Mouse (Mus musculus): ENCODE measurements around the gene Mfap5. TPM values are rescaled to one million over a fixed set of nuclear protein-coding genes. Genes with fewer than 3 reads are reported as not detected.
"Not testable (repeated sequence)": the region's sequence is repeated elsewhere in the genome, so short reads cannot be mapped to it uniquely, and the experiment has no call there.

Mfap5 gene
- polyA plus RNA-seq, 1 experiment from 2014 or later, result 0.75 TPM

- no peaks in the 10 kb centered on the region for H3K27me3 ChIP-seq (ENCODE audit: control insufficient read depth, insufficient read depth, low read length)
- no peaks in the 10 kb centered on the region for H3K4me1 ChIP-seq (ENCODE audit: control insufficient read depth, insufficient read depth, low read length)
- WGBS, result 64% methylated on average over 12 of the region's 12 CpGs
- H3K36me3 ChIP-seq (ENCODE audit: control insufficient read depth, insufficient read depth, low read length), result no peaks in the 10 kb centered on the region
- ATAC-seq (ENCODE audit: low FRiP score) (no peak), DNase-seq (ENCODE audit: low spot score, missing footprints) (no peak)
- no peak overlapping the region for H3K9ac ChIP-seq (ENCODE audit: low read length)
- no peaks in the 10 kb centered on the region for H3K9me3 ChIP-seq (ENCODE audit: control insufficient read depth, low read length)
- H3K4me2 ChIP-seq, result no peak overlapping the region
- H3K4me3 ChIP-seq (ENCODE audit: low read depth, low read length), result no peak overlapping the region
- no peak overlapping the region for H3K27ac ChIP-seq (ENCODE audit: low read depth, low read length)
These were observed 22.0 kb downstream of the Mfap5 start for GRCm38 (mm10) chr6:122527596-122527995.

- no peak overlapping the region for H3K4me3 ChIP-seq (ENCODE audit: low read depth, low read length)
- WGBS, result 87% methylated on average over 11 of the region's 11 CpGs
- H3K4me2 ChIP-seq, result no peak overlapping the region
- no peaks in the 10 kb centered on the region for H3K27me3 ChIP-seq (ENCODE audit: control insufficient read depth, insufficient read depth, low read length)
- ATAC-seq (ENCODE audit: low FRiP score), result no peak
- H3K9ac ChIP-seq (ENCODE audit: low read length), result no peak overlapping the region
- peaks cover 2% of the 10 kb centered on the region; the same call in 1 of the 2 replicates for H3K4me1 ChIP-seq (ENCODE audit: control insufficient read depth, insufficient read depth, low read length)
- no peaks in the 10 kb centered on the region for H3K9me3 ChIP-seq (ENCODE audit: control insufficient read depth, low read length)
- H3K27ac ChIP-seq (ENCODE audit: low read depth, low read length), result no peak overlapping the region
- no peak for DNase-seq (ENCODE audit: low spot score, missing footprints)
- H3K36me3 ChIP-seq (ENCODE audit: control insufficient read depth, insufficient read depth, low read length), result no peaks in the 10 kb centered on the region
These were observed 22.5 kb downstream of the Mfap5 start for GRCm38 (mm10) chr6:122528136-122528535.

DNA sequence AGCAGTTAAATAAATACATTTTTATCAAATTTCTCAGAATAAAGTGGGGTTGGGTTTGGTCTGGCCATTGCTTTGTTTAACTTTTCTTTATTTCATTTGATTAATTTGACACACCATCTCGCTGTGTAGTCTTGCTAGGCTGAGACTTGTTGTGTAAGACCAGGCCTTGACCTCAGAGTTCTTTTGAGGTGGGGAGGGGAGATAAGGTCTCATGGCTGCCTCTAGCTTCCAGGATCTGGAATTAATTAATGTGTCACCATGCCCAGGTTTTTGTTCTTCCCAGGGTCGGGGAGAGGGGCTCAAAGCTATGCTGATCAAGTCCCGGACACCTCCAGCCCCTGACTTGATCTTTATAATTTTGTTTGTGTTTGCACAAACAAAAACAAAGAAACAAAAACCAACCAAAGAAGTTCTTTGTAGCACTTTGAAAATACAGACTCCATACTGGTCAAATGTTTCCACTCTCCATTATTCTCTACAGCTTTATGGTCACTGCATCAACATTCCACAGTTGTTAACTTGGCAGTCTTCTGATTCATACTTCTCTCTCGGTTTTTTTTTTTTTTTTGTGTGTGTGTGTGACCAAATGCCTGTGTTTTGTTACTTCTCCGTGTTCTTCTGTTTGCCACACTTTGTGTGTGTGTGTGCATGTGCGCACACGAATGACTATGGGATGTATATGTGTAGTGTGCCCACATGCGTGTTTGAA lies 26.0 kb downstream of the Mfap5 start:
- ATAC-seq (ENCODE audit: low FRiP score), result no peak
- Histone ChIP-seq H3K36me3 (ENCODE audit: control insufficient read depth, insufficient read depth, low read length) (no peaks in the 10 kb centered on the region), H3K4me3 (ENCODE audit: low read depth, low read length) (no peak overlapping the region), H3K27me3 (ENCODE audit: control insufficient read depth, insufficient read depth, low read length) (no peaks in the 10 kb centered on the region), H3K9me3 (ENCODE audit: control insufficient read depth, low read length) (no peaks in the 10 kb centered on the region), H3K4me1 (ENCODE audit: control insufficient read depth, insufficient read depth, low read length) (peaks cover 2% of the 10 kb centered on the region; the same call in 1 of the 2 replicates), H3K4me2 (no peak overlapping the region), H3K27ac (ENCODE audit: low read depth, low read length) (no peak overlapping the region), H3K9ac (ENCODE audit: low read length) (no peak overlapping the region)
- WGBS, result 75% methylated on average over 8 of the region's 8 CpGs
- no peak for DNase-seq (ENCODE audit: low spot score, missing footprints)

GRCm38 (mm10) chr6:122532883-122533302 lies 27.2 kb downstream of the Mfap5 start:
- H3K4me3 ChIP-seq (ENCODE audit: low read depth, low read length), result no peak overlapping the region
- H3K36me3 ChIP-seq (ENCODE audit: control insufficient read depth, insufficient read depth, low read length), result no peaks in the 10 kb centered on the region
- H3K4me1 ChIP-seq (ENCODE audit: control insufficient read depth, insufficient read depth, low read length), result peaks cover 2% of the 10 kb centered on the region; the same call in 1 of the 2 replicates
- H3K9ac ChIP-seq (ENCODE audit: low read length), result peak overlapping the region; percentile 40; the same call in 1 of the 2 replicates
- peak; percentile 76 for ATAC-seq (ENCODE audit: low FRiP score)
- H3K9me3 ChIP-seq (ENCODE audit: control insufficient read depth, low read length), result no peaks in the 10 kb centered on the region
- H3K4me2 ChIP-seq, result peak overlapping the region; percentile 29
- DNase-seq (ENCODE audit: low spot score, missing footprints), result no peak
- no peak overlapping the region for H3K27ac ChIP-seq (ENCODE audit: low read depth, low read length)
- WGBS, result 18% methylated on average over 4 of the region's 4 CpGs
- H3K27me3 ChIP-seq (ENCODE audit: control insufficient read depth, insufficient read depth, low read length), result no peaks in the 10 kb centered on the region

DNA sequence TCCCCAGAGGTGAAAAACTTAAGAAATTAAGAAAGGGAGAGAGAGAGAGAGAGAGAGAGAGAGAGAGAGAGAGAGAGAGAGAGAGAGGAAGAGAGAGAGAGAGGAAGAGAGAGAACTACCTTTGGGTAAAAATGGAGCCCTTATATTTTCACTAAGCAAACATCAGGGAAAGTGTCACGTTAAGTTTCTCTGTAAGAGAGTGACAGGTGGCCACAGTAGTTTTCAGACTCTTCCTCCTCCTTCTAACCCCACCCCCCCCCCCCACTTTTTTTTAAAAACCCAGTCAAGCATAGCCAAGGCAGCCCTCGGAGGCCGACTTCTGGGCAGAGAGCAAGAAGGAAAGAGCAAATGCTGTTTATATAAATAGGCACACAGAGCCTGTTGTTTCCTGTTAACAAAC lies 28.4 kb downstream of the Mfap5 start:
- WGBS, result 26% methylated on average over 3 of the region's 3 CpGs
- Histone ChIP-seq H3K36me3 (ENCODE audit: control insufficient read depth, insufficient read depth, low read length) (no peaks in the 10 kb centered on the region), H3K4me3 (ENCODE audit: low read depth, low read length) (no peak overlapping the region), H3K9me3 (ENCODE audit: control insufficient read depth, low read length) (no peaks in the 10 kb centered on the region), H3K27me3 (ENCODE audit: control insufficient read depth, insufficient read depth, low read length) (no peaks in the 10 kb centered on the region), H3K4me2 (no peak overlapping the region), H3K4me1 (ENCODE audit: control insufficient read depth, insufficient read depth, low read length) (peaks cover 2% of the 10 kb centered on the region; the same call in 1 of the 2 replicates), H3K27ac (ENCODE audit: low read depth, low read length) (no peak overlapping the region), H3K9ac (ENCODE audit: low read length) (no peak overlapping the region)
- ATAC-seq (ENCODE audit: low FRiP score) (no peak), DNase-seq (ENCODE audit: low spot score, missing footprints) (no peak)

DNA sequence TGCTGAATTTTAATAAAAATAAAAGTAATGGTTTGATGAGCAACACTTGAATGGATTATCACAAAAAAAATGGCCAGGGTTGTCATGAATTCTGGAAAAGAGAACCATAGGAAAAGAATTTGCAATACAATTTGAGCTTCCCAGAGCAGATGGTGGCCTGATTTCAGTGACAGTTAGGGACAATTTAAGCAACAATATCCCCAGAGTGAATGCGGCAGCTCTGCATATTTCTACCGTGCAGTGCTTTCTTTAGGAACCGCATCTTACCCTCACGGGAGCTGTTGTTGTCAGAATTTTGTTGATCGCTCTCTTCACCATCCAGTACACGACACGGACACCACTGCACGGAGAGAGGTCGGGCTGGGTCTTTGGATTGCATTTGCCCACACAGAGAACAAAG lies 33.9 kb downstream of the Mfap5 start:
- 90% methylated on average over 9 of the region's 9 CpGs for WGBS
- no peaks in the 10 kb centered on the region for H3K4me1 ChIP-seq (ENCODE audit: control insufficient read depth, insufficient read depth, low read length)
- no peak for DNase-seq (ENCODE audit: low spot score, missing footprints)

GRCm38 (mm10) chr6:122542459-122542858 lies 36.8 kb downstream of the Mfap5 start:
- WGBS, result 78% methylated on average over 5 of the region's 5 CpGs
- not testable (repeated sequence) for H3K9ac ChIP-seq (ENCODE audit: low read length)

More for the DNA sequence above, 33.9 kb downstream of the Mfap5 start:
- Histone ChIP-seq H3K36me3 (ENCODE audit: control insufficient read depth, insufficient read depth, low read length) (no peaks in the 10 kb centered on the region), H3K9ac (ENCODE audit: low read length) (no peak overlapping the region), H3K27ac (ENCODE audit: low read depth, low read length) (no peak overlapping the region), H3K4me2 (no peak overlapping the region), H3K4me3 (ENCODE audit: low read depth, low read length) (no peak overlapping the region), H3K9me3 (ENCODE audit: control insufficient read depth, low read length) (no peaks in the 10 kb centered on the region), H3K27me3 (ENCODE audit: control insufficient read depth, insufficient read depth, low read length) (no peaks in the 10 kb centered on the region)
- no peak for ATAC-seq (ENCODE audit: low FRiP score)

DNA sequence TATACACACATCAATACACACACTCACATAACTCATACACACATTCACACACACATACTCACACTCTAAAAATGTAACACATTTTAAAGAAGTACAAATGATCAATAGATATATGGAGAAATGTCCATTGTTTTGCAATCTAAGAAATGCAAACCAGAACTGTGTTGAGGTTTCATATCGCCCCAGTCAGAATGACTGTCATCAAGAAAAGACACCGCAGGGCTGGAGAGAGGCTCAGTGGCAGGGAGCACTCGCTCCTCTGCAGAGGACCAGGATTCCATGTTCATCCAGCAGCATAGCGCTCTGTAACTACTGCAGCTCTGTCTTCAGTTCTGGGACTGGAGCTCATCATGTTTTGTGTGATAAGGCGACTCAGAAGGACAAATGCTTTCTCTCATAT lies 37.9 kb downstream of the Mfap5 start:
- DNase-seq (ENCODE audit: low spot score, missing footprints) (peak; percentile 39), ATAC-seq (ENCODE audit: low FRiP score) (no peak)
- Histone ChIP-seq H3K4me3 (ENCODE audit: low read depth, low read length) (no peak overlapping the region), H3K27ac (ENCODE audit: low read depth, low read length) (no peak overlapping the region), H3K27me3 (ENCODE audit: control insufficient read depth, insufficient read depth, low read length) (no peaks in the 10 kb centered on the region), H3K36me3 (ENCODE audit: control insufficient read depth, insufficient read depth, low read length) (no peaks in the 10 kb centered on the region), H3K9me3 (ENCODE audit: control insufficient read depth, low read length) (no peaks in the 10 kb centered on the region), H3K4me1 (ENCODE audit: control insufficient read depth, insufficient read depth, low read length) (no peaks in the 10 kb centered on the region), H3K9ac (ENCODE audit: low read length) (no peak overlapping the region), H3K4me2 (no peak overlapping the region)
- WGBS, result 85% methylated on average over 5 of the region's 5 CpGs

More at GRCm38 (mm10) chr6:122542459-122542858, 36.8 kb downstream of the Mfap5 start:
- not testable (repeated sequence) for H3K4me3 ChIP-seq (ENCODE audit: low read depth, low read length); H3K27me3 ChIP-seq (ENCODE audit: control insufficient read depth, insufficient read depth, low read length); H3K27ac ChIP-seq (ENCODE audit: low read depth, low read length); H3K9me3 ChIP-seq (ENCODE audit: control insufficient read depth, low read length); ATAC-seq (ENCODE audit: low FRiP score); H3K36me3 ChIP-seq (ENCODE audit: control insufficient read depth, insufficient read depth, low read length); H3K4me1 ChIP-seq (ENCODE audit: control insufficient read depth, insufficient read depth, low read length); H3K4me2 ChIP-seq
- DNase-seq (ENCODE audit: low spot score, missing footprints), result peak; percentile 8

DNA sequence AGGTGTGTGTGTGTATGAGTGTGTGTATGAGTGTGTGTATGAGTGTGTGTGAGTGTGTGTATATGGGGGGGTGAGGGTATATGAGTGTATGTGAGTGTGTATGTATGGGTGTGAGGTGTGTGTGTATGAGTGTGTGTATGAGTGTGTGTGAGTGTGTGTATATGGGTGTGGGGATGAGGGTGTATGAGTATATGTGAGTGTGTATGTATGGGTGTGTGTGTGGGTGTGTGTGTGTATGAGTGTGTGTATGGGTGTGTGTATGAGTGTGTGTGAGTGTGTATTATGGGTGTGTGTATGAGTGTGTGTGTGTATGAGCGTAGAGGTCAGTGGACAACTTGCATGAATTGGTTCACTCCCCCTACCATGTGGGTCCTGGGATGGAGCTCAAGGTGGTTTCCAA lies 39.0 kb downstream of the Mfap5 start:
- Histone ChIP-seq H3K9ac (ENCODE audit: low read length) (no peak overlapping the region), H3K9me3 (ENCODE audit: control insufficient read depth, low read length) (no peaks in the 10 kb centered on the region), H3K27ac (ENCODE audit: low read depth, low read length) (no peak overlapping the region), H3K4me3 (ENCODE audit: low read depth, low read length) (no peak overlapping the region), H3K4me2 (no peak overlapping the region), H3K27me3 (ENCODE audit: control insufficient read depth, insufficient read depth, low read length) (no peaks in the 10 kb centered on the region), H3K36me3 (ENCODE audit: control insufficient read depth, insufficient read depth, low read length) (no peaks in the 10 kb centered on the region), H3K4me1 (ENCODE audit: control insufficient read depth, insufficient read depth, low read length) (no peaks in the 10 kb centered on the region)
- ATAC-seq (ENCODE audit: low FRiP score) (no peak), DNase-seq (ENCODE audit: low spot score, missing footprints) (no peak)
- 81% methylated on average over 1 of the region's 1 CpGs for WGBS
